Mouse (Mus musculus) hindbrain, postnatal 0 days (tissue): ENCODE measurements around the gene Smg6. TPM values are rescaled to one million over a fixed set of nuclear protein-coding genes. Genes with fewer than 3 reads are reported as not detected.

ENCODE experiments used
- ATAC-seq: fragments of 200-750 bp; cut with Nextera tagmentation; 2 replicates; pipeline ENCODE4 v1.8.0; 2017; ENCODE audit warnings: mild to moderate bottlenecking, moderate TSS enrichment, moderate library complexity
- DNase-seq: peaks from one replicate; pipeline ENCODE4 v3.0.0-alpha.2; 2015; ENCODE audit warnings: low spot score
- H3K27ac ChIP-seq: fragments of 300-500 bp; sonication (generic); 2 replicates; pipeline ENCODE4 v1.5.1; 2014; ENCODE audit warnings: mild to moderate bottlenecking
- H3K27me3 ChIP-seq: fragments of 300-500 bp; sonication (generic); 2 replicates; pipeline ENCODE4 v1.6.1; 2014; ENCODE audit warnings: low read length, mixed read lengths; ENCODE audit not compliant: insufficient read depth
- H3K36me3 ChIP-seq: fragments of 300-500 bp; sonication (generic); 2 replicates; pipeline ENCODE4 v1.6.1; 2014; ENCODE audit warnings: low read length, mixed read lengths; ENCODE audit not compliant: insufficient read depth
- H3K4me1 ChIP-seq: fragments of 300-500 bp; sonication (generic); 2 replicates; pipeline ENCODE4 v1.6.1; 2014; ENCODE audit warnings: antibody characterized with exemption, low read length, mixed read lengths; ENCODE audit not compliant: insufficient read depth
- H3K4me2 ChIP-seq: fragments of 300-500 bp; sonication (generic); 2 replicates; pipeline ENCODE4 v1.6.1; 2014; ENCODE audit warnings: low read depth, mild to moderate bottlenecking, low read length, moderate library complexity, mixed read lengths
- H3K4me3 ChIP-seq: fragments of 300-500 bp; sonication (generic); 2 replicates; pipeline ENCODE4 v1.5.1; 2014; ENCODE audit warnings: low read length
- H3K9ac ChIP-seq: fragments of 300-500 bp; sonication (generic); replicated peaks from 2 replicates; pipeline ENCODE4 v1.6.1; 2014; ENCODE audit warnings: mild to moderate bottlenecking, low read length, moderate library complexity, mixed read lengths
- H3K9me3 ChIP-seq: fragments of 300-500 bp; sonication (generic); 2 replicates; pipeline ENCODE4 v1.6.1; 2016; ENCODE audit warnings: low read length, mixed read lengths
- CTCF ChIP-seq: IDR thresholded peaks from 2 replicates; pipeline ENCODE4 v1.5.1; 2016; ENCODE audit warnings: antibody characterized with exemption, control low read depth, low read depth
- WGBS: fragments of 180-500 bp; shearing (Covaris S2); extraction: QIAGEN DNeasy Blood & Tissue Kit; methylation state at CpG from one replicate; pipeline ENCODE4 v1.1.7; 2014; 5-methylcytosine and 5-hydroxymethylcytosine counted together
- polyA plus RNA-seq: library from polyadenylated mRNA; unstranded; fragments of >200 nt; fragmentation: Nextera tagmentation; extraction: Ambion mirVana; gene quantifications from 2 replicates; pipeline ENCODE4 v1.2.1, GENCODE M21; 2015
- total RNA-seq: library from RNA; depleted of rRNA; stranded (reverse); fragments of >200 nt; gene quantifications from 2 replicates; pipeline ENCODE4 v1.2.3, GENCODE M21; 2014

Smg6 gene
- total and polyA plus RNA-seq, 2 experiments from 2014 or later: 10.0 to 27.8 TPM

DNA sequence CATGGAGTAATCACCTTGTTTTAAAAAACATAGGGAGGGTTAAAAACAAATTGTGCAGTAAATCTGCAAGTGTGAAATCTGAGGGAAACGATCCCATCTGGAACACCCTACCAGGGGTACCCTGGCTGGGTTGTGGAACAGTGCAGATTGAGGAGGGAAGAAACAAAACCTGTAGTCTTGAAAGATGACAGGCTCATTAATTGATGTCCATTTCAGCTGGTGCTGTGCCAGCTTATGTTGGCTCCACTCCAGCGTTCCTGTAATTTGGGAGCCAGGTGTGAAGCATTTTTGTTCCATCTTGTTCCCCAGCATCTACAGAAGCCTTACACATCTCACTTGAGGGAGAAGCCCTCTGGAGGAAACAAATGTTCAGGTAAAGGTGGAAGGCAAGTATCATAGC lies 153.0 kb downstream of the Smg6 start:
- DNase-seq (no peak), ATAC-seq (no peak)
- WGBS: 57% methylated on average over 2 of the region's 2 CpGs
- Histone ChIP-seq H3K4me3 (no peak overlapping the region), H3K27ac (no peak overlapping the region), H3K9me3 (no peaks in the 10 kb centered on the region), H3K4me1 (0 out of 2 replicates have a peak, but pooled peaks cover 4% of the 10 kb centered on the region), H3K27me3 (no peaks in the 10 kb centered on the region), H3K36me3 (0 out of 2 replicates have a peak, but pooled peaks cover 3% of the 10 kb centered on the region), H3K9ac (no peak overlapping the region), H3K4me2 (no peak overlapping the region)
- no peak for TF ChIP-seq CTCF

DNA sequence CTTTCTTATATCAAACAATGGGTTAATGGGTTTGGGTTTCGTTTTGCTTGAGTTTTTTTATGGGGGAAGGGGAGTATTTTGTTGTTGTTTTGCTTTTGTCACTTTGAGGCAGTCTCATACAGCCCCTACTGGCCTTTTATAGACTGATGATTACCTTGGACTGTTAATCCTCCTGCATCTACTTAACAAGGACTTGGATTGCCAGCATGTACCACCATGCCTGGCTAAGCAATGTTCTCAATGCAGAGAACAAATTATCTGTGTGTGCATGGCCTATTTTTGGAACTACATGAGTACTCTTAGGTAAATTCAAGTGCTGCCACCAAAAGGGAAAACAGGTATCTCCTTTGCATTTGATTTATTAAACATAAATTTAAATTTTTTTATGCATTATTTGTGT lies 157.4 kb downstream of the Smg6 start:
- Histone ChIP-seq H3K4me1 (0 out of 2 replicates have a peak, but pooled peaks cover 3% of the 10 kb centered on the region), H3K27me3 (no peaks in the 10 kb centered on the region), H3K4me3 (no peak overlapping the region), H3K36me3 (no peaks in the 10 kb centered on the region), H3K4me2 (no peak overlapping the region), H3K9me3 (no peaks in the 10 kb centered on the region), H3K9ac (no peak overlapping the region), H3K27ac (no peak overlapping the region)
- no peak for TF ChIP-seq CTCF
- WGBS: 84% methylated on average over 1 of the region's 1 CpGs
- DNase-seq: no peak
- ATAC-seq: no peak

DNA sequence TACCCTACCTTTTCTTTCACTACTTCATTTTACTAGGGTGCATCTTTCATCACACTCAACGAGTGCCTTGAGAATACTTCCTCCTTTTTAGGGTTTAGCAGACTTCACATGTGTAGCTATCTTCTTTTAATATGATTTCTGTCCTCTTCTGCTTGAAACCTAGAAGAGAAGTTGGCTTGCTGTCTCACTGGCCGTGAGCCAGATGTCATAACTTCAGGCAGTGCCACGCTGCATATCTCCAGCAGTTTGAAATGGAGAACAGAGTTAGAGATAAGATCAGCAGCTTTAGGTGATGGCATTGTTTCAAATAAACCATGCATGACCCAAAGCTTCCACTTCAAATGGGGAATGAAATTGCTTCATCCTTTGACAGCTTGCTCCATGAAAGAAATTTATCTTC lies 166.5 kb downstream of the Smg6 start:
- Histone ChIP-seq H3K4me2 (no peak overlapping the region), H3K4me3 (no peak overlapping the region), H3K27ac (0 out of 2 replicates have a peak overlapping the region, but pooled peaks have one; percentile 20), H3K4me1 (no peaks in the 10 kb centered on the region), H3K36me3 (no peaks in the 10 kb centered on the region), H3K9ac (no peak overlapping the region), H3K9me3 (no peaks in the 10 kb centered on the region), H3K27me3 (no peaks in the 10 kb centered on the region)
- 63% methylated on average over 3 of the region's 3 CpGs for WGBS
- TF ChIP-seq CTCF: no peak
- DNase-seq (peak; percentile 43), ATAC-seq (0 out of 2 replicates have a peak, but pooled peaks have one; percentile 10)

DNA sequence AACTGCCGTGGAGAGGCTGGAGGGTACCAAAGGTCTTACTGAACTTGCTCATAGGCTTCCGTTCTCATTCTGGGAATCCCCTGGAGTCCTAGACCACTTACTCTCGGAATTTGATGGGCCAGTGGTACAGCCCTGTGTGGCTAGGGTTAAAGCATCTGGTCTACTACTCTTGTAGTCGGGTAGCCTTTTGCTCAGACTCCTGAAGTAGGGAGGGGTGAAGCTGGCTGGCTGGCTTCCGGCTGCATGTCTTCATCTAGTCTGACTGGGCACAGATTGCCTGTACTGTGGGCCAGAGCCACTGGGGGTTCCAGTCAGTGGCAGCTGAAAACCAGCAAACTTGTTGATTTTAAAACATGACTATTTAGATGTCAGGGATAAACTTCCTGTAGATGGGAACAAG lies 167.0 kb downstream of the Smg6 start:
- no peaks in the 10 kb centered on the region for H3K36me3 ChIP-seq
- ATAC-seq: peak; percentile 53; the same call in 1 of the 2 replicates
- TF ChIP-seq CTCF: no peak
- DNase-seq: peak; percentile 25
- no peaks in the 10 kb centered on the region for H3K27me3 ChIP-seq
- WGBS: 51% methylated on average over 5 of the region's 5 CpGs
- no peaks in the 10 kb centered on the region for H3K9me3 ChIP-seq
- H3K4me1 ChIP-seq: no peaks in the 10 kb centered on the region
- no peak overlapping the region for H3K9ac ChIP-seq
- no peak overlapping the region for H3K4me3 ChIP-seq
- H3K27ac ChIP-seq: no peak overlapping the region
- H3K4me2 ChIP-seq: no peak overlapping the region

DNA sequence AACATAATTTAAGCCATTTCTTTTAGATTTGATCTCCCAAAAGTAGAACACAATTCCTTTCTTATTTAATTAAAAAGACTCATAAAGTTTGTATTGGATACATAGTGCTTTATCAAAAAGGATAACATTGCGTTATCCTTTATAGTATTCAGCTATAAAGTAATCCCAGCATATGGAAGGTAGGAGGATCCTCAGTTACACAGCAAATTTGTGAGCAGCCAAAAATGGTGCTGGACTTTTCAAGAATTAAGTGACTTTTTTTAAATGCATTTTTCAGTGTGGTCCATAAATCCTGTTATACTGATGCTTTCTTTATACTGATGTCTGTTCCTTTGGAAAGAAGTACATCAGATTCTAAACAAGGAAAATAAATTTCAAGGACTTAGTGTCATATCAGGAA lies 169.1 kb downstream of the Smg6 start:
- no peaks in the 10 kb centered on the region for H3K9me3 ChIP-seq
- no peak overlapping the region for H3K4me3 ChIP-seq
- no peak overlapping the region for H3K9ac ChIP-seq
- ATAC-seq (no peak), DNase-seq (no peak)
- no peaks in the 10 kb centered on the region for H3K4me1 ChIP-seq
- 94% methylated on average over 1 of the region's 1 CpGs for WGBS
- no peak overlapping the region for H3K4me2 ChIP-seq
- H3K27me3 ChIP-seq: no peaks in the 10 kb centered on the region
- H3K27ac ChIP-seq: no peak overlapping the region
- no peaks in the 10 kb centered on the region for H3K36me3 ChIP-seq
- TF ChIP-seq CTCF: no peak

DNA sequence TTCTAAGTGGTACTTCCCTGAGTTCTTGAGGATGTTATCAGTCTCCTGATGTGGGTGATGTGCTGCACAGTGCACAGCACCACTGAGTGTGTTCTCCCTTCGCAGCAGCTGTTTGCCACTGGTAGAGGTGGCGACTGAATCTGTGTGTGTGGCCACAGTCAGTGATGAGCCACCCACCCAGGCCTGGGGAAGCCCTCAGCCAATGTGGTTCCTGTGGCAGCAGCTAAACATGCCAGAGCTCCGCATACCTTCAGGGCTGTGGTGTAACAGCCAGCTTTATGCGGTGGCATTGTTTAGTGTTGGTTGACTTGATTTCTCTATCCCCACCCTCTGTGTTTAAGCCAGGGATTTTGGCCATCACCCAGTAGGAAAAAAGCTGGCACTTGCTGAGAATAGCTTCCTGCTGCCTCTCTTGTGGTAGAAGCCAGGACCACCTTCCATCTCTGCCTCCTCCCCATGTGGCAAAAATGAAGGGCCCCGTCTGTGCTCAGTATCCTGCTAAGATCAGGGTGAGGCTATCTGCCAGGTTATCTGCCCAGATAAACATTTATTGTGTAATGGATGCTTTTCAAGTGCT lies 177.2 kb downstream of the Smg6 start:
- Histone ChIP-seq H3K4me1 (no peaks in the 10 kb centered on the region), H3K4me3 (no peak overlapping the region), H3K36me3 (no peaks in the 10 kb centered on the region), H3K27me3 (no peaks in the 10 kb centered on the region), H3K27ac (0 out of 2 replicates have a peak overlapping the region, but pooled peaks have one; percentile 16), H3K4me2 (no peak overlapping the region), H3K9ac (no peak overlapping the region), H3K9me3 (no peaks in the 10 kb centered on the region)
- 54% methylated on average over 5 of the region's 5 CpGs for WGBS
- TF ChIP-seq CTCF: no peak
- peak; percentile 26 for DNase-seq
- ATAC-seq: no peak

DNA sequence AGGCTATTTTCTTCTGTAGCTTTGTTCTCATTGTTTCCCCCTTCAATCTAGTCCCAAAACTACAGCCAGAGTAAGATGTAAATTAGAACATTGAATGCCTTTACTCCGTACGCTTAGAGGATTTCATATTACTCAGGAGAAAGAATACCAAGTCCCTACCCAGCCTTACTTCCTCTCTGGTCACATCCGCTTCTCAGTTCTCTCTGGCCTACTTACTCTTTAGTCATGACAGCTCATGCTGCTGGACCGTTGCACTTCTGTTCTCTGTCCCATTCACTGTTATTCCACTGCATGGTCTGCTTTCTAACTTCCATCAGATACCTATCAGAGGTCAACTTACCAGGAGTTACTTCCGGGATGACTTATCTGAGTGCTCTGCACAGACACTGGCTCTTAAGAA lies 181.0 kb downstream of the Smg6 start:
- H3K4me2 ChIP-seq: no peak overlapping the region
- H3K36me3 ChIP-seq: no peaks in the 10 kb centered on the region
- H3K9ac ChIP-seq: no peak overlapping the region
- no peak for ATAC-seq
- WGBS: 78% methylated on average over 5 of the region's 5 CpGs
- no peaks in the 10 kb centered on the region for H3K27me3 ChIP-seq
- H3K4me1 ChIP-seq: no peaks in the 10 kb centered on the region
- H3K27ac ChIP-seq: no peak overlapping the region
- DNase-seq: no peak
- no peaks in the 10 kb centered on the region for H3K9me3 ChIP-seq
- no peak overlapping the region for H3K4me3 ChIP-seq
- TF ChIP-seq CTCF: no peak
